Mouse (Mus musculus) MN1 (cell line): ENCODE measurements around the gene Parp3.

ENCODE experiments used
- DNase-seq: peaks from one replicate; pipeline ENCODE4 v3.0.0-alpha.2; 2016; ENCODE audit warnings: low spot score

Gene Parp3

DNA sequence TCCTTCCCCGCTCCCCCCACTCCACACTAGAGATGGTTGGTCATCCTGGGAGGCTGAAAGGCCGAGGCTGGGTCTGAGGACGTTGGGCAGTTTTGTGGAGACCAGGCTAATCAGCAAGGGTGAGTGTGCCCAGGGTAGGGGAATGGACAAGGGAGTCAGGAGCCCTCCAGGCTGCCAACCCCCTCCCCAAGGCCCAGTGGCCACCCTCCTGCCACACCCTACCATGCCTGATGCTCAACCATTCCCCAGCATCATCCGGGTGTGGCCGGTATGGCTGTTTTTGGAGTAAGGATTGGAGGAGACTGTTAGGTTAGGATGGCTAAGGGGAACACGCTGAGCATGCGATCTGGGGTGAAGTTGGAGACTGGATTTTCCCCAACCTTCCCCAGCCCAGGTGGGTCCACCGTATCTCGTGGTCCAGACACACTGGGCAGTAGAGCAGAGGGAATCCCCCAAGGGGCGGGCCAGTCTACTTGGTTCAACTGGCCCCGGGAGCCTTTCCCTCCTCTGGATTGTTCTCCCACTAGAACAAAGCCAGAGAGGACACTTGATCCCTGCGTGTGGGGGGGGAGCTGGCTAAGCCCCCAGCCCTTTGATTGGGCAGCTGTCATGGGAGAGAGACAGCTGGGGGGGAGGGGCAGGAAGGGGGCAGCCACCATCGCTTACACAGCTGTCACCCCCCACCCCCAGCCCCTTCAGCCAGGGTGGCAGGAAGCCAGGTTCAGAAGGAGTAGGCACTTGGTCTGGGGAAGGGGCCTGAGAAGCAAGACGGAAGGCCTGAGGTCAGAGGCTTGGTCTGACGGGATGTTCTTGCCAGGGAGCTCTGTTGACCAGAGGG lies 20.2 kb downstream of the Parp3 start:
- no peak for DNase-seq

DNA sequence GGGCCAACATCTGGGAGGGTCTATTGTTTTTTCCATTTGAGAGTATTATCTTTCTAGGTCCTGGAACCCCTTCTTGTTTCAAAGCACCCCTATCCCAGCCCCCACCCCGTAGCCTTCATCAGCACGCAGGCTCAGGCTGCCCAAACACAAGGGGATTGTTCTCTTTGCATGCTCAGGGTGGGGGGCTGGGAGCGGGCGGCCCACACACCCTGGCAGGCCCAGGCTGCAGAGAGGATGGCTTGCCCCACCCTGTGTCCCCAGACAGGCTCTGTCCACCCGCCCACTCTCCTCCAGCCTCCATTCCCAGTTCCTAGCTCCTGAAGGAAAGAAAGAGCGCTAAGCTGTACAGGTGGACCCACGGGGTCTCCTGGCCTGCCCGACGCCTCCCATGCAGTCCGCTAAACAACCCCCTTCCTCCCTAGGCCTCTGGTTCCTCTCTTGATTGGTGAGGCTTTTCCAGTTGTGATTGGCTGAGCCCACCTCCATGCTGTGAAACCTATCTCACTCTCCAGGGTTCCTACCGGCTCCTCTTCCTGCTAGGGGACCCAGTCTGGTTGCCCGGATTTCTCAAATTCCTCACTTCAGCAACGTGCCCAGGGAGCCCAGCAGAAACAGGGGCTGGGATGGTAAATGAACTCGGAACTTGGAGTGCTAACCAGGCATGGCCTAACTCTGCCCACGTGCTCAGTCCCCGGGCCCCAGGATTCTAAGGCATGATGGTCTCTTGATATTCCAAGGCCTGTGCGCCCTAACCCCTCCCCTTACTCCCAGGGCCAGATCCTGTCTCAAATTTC lies 21.7 kb downstream of the Parp3 start:
- DNase-seq, result no peak

DNA sequence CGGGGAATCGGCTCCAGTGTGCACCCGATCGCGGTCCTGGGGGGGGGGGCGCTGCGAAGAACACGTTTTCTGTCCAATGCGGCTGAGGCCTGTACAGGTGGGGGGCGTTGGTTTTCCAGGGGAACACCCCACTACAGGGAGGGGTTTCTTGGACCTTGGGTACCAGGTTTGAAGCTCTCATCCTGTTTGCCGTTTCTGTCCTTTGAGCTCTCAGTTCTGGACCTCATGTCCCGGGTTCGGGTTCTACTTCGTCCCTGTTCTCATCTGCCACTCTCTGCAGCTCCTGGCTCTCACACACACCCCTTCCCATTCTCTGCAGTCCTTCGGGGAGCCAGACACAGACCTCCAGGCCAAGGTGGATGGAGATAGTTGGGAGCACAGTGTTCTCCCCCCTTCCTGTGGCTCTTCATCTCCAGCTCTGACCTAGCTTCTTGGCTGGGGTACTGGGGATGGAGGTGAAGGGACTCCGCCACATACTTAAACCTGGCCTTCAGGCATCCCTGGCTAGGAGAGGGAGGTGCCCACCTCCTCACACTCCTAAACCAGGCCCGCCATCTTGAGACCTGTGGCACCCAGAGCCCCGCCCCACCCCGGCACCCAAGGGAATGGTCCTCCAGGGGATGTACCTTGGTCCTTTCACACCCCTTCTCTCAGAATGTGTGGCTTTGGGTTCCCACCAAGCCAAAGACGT lies 22.5 kb downstream of the Parp3 start:
- peak; percentile 53 for DNase-seq

DNA sequence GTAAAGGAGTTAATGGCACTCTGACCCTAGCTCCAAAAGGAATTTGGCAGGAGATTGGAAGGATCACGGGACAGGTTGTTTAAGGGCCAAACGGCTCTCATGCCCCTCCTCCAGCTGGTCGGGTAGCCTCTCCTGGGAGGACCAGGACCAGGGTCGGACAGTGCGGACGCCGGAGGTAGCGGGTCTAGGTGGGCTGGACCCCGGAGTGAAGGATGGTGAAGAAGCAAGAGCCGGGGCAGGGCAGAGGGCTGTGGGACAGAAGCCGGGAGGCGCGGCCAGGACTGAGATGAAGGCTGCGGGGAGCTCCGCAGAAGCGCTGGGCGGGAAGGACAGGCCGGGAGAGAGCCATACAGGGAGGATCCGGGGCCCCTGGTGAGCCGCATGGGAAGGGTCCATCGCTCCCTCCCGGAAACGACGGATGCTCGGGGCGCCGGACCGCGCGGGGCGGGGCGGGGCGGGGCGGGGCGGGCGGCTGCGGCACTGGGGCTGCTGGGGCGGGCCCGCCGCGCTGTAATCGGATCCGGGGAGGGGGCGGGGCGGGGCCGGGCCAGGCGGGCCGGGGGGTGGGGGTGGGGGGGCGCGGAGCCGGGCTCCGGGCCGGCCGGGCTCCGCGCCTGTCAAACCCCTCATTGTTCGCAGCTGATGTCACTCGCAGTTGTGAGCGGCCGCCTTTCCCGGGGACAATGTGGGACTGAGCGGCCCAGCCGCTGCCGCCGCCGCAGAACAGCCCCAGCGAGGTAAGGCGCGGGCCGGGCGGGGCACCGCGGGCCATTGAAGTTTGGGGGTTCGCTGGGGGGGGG lies 23.3 kb downstream of the Parp3 start, which contains the start of gene Pcbp4:
Gene Pcbp4, plus strand, starts transcription at position 21 of the 800 bp plus-strand sequence.
- DNase-seq, result peak; percentile 83

DNA sequence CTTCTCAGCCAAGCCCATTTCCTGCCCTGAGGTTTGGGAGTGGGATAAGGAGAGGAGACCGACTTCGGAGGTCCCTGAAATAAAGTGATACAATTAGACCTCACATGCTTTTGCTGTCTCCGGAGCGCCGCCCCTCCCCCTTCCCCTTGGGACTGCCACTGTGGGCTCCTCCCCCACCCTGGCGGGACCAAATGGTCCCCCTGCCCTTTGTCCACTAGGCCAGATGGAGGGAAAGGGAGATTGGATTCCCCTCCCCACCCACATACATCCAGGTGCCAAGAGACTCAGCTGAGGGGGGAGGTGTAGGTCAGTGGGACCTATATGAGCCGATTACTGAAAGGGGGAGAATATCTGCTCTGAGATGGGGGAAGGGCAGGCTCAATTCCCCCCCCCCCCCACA lies 23.9 kb downstream of the Parp3 start:
- peak; percentile 79 for DNase-seq

DNA sequence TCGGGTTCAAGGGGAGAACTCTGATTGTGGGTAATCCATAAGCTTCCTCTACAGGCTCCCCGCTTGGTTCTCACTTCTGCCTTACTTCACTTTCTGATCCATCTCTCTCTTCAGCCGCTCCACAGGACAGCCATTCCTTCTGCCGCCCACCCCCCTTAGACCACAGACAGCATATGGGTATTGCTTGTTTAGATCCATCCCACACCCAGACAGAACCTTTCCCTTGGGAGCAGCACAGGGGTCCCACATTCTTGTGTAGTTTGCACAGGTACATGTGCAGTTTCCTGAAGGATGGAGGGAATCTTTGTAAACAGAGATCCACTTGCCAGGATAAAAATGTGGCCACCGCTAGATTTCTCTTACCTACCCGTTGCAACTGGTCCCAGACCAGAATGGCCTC lies 24.4 kb downstream of the Parp3 start:
- DNase-seq, result no peak

DNA sequence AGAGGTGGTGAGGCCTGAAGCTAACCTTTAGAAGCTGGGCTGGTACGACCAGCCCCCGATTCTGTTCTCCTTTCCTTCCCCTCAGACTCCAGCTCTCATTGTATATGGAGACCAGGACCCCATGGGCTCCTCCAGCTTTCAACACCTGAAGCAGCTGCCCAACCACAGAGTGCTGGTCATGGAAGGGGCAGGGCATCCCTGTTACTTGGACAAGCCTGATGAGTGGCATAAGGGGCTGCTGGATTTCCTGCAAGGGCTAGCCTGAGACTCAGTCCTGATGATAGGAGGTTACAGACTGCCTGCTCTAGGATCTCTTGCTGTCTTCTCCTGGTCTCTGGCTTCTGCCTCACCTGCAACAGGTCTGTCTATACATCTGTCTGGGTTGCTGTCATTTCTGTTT lies 24.9 kb downstream of the Parp3 start:
- DNase-seq, result no peak

DNA sequence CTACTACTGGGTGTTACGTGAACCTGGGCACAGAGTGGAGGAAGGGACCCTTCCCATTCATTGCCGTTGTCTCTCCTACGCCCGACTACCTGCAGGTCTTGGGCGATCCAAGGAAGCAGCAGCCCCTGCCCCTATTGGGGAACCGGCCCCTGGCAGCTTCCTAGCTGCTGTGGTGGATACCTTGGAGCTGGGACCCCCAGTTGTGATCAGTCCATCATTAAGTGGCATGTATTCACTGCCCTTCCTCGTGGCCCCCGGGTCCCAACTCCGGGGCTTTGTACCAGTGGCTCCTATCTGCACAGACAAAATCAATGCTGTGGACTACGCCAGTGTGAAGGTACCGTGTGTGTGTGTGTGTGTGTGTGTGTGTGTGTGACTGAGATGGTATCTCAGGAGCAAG lies 25.5 kb downstream of the Parp3 start:
- no peak for DNase-seq

DNA sequence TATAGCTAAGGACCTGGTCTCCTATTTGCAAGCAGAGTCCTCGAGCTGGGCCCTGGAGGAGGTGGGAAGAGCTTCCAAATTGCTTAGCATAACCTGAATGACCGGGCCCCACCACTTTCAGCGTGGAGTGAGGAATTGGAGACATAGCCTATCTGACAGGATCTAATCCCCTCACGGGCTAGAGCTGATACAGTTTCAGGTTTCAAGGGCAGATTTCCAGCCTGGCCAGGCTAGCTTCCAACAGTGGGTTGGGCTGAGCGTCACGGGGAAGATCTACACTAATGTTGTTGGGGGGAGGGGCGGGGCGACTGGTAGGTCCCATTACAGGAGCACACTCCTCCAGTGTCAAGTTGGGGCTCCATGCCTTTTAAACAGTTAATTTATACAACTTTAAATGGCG lies 26.1 kb downstream of the Parp3 start:
- DNase-seq, result peak; percentile 49

DNA sequence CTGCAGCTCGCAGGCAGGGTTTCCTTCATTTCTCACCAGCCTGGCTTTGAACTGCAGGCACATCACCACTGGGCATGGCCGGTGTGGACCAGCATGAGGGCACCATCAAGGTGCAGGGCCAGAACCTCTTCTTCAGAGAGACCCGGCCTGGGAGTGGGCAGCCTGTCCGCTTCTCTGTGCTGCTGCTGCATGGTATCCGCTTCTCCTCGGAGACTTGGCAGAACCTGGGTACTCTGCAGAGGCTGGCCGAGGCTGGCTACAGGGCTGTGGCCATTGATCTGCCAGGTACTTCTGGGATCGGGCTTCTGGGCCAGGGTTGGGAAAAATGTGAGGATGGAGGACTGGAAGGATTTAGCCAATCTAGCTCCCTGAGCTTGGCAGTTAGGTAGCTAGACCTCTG lies 26.8 kb downstream of the Parp3 start:
- DNase-seq, result no peak

DNA sequence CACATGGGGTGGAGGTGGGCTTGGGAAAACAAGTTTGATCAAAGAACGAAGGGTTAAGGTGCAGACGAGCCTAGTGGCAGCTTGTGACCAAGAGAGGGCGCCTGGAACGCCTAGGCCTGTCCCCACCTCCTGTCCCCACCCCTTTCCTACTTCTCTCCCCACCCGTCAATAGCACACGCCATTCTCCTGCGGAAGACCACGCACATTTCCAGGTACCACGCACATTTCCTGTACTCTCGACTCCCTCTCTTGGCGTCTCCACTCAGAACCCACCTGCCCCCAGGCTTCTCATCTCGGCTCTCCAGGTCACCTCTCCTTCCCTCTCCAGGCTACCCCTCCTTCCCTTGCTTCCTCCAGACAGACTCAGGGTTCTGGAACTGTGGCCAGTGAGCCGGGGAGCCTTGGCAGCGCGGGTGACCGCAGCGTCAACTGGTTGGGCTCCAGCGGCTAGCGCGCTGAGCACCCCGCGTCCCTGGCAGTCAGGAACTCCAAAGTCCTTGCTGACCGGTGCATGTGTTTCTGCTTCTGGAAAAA lies 28.2 kb downstream of the Parp3 start:
- DNase-seq, result peak; percentile 77

DNA sequence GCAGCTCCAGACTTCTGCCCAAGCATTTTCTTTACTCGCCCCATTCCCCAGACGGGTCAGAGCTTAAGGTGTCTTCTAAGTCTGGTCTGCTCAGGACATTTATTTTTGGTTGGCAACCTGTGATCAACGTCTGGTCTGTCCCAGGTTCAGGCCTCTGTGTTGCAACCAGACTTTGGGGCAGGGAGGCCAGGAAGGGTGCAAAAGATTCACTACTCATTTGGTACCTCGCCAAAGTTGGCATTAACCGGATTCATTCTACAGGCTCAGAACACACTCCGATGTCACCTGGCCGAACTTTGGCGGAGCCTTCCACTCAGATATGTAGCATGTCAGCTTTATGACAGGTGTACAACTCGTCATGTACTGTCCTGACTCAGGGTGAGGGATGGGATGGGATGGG lies 28.8 kb downstream of the Parp3 start:
- DNase-seq, result no peak

DNA sequence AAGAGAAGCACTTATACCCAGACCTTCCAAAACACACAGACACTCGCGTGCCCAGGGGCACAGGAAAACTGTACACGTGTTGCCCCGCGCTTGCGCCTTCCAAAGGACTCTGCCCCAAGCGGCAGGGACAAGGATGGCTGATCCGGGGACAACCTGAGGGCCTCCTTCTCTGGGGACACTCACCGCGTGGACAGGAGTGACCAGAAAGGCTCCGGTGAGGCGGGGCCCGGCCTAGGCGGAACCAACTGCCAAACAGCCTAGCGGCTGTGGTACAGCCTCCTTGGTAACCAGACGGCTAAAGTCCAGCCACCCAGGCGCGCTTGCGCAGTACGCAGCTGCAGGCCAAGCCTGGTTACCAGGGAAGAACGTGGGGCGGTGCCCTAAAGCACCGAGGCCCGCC lies 29.4 kb downstream of the Parp3 start, which contains the start of the genes Abhd14b and Abhd14a:
Gene Abhd14b, plus strand, starts transcription at position 112 of the 400 bp plus-strand sequence.
Gene Abhd14a, minus strand, starts transcription at position 331 of the 400 bp plus-strand sequence.
- peak; percentile 96 for DNase-seq

DNA sequence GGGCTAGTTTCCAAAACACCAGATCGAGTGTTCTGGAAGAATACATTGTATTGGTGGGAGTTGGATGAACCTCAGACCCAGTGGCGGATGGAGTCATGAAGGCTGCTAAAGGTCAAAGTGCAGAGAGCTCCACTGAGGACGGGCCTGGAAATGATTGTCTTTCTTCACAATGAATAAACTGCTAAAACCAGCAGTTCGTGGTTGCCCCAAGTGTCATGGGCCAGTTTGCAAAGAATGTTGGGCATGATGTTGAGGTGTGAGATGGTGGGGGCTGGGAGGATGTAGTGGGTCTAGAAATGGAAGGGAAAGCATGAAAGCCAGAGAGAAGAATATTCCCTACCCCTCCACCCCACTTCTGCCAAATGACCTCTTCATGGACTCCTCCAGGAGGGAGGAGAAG lies 31.9 kb downstream of the Parp3 start:
- DNase-seq, result no peak

DNA sequence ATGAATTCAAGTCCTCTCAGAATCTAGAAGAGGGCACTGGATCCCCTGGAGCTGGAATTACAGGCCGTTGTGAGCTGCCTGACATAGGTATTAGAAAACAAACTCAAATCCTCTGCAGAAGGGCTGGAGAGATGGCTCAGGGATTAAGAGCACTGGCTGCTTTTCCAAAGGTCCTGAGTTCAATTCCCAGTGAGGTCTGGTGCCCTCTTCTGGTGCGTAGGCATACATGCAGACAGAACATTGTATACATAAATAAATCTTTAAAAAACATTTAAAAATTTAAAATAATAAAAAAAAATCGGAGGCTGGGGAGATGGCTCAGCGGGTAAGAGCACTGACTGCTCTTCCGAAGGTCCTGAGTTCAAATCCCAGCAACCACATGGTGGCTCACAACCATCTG lies 34.1 kb downstream of the Parp3 start:
- DNase-seq, result no peak

DNA sequence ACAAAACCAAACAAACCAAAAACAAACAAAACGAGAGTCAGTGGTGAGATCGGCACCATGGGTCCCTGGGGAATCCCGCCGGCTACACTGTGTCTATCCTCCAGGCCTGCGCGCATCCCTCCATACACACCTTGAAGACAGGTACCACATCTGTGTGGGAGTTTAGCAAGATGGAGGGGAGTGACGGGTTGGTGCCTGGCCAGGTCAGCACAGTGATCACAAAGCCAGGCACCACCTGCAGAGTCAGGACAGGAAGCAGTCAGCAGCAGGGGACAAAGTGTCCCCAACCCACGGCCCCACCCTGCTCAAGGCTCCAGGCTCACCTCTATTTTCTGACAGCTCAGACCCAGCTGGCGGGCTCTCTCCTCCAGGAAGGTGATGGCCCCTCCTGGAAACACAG lies 40.2 kb downstream of the Parp3 start:
- DNase-seq, result no peak

DNA sequence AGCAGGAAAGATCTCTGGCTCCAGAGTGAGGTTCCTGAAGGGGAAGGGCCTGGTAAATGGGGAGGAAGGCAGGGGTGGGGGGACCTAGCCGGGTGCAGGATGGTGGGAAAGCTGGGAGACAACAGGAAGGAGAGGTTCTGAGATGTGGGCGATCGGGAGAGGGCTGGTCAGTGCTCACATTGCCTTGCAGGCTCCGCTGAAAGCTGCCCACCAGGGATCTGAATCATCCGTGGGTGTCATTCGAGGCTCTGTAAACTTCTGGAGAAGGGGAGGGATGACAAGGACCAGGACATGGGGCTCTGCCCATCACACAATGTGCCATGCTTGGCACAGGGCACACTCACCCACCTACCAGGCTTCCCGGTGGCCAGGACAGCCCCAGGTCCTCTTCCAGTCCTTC lies 43.4 kb downstream of the Parp3 start:
- DNase-seq, result no peak

DNA sequence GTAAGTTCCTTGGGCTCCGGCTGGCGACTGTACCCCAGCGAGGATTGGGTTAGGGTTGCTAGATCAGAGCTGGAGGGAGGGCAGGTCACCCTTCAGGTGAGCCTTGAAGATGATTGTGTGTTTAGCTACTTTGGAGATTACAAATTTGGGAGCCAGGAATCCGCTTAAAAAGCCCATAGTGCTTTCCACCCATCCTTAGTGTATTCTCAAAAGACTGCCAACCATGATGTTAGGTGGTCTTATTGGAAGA lies 46.8 kb downstream of the Parp3 start:
- DNase-seq, result no peak

DNA sequence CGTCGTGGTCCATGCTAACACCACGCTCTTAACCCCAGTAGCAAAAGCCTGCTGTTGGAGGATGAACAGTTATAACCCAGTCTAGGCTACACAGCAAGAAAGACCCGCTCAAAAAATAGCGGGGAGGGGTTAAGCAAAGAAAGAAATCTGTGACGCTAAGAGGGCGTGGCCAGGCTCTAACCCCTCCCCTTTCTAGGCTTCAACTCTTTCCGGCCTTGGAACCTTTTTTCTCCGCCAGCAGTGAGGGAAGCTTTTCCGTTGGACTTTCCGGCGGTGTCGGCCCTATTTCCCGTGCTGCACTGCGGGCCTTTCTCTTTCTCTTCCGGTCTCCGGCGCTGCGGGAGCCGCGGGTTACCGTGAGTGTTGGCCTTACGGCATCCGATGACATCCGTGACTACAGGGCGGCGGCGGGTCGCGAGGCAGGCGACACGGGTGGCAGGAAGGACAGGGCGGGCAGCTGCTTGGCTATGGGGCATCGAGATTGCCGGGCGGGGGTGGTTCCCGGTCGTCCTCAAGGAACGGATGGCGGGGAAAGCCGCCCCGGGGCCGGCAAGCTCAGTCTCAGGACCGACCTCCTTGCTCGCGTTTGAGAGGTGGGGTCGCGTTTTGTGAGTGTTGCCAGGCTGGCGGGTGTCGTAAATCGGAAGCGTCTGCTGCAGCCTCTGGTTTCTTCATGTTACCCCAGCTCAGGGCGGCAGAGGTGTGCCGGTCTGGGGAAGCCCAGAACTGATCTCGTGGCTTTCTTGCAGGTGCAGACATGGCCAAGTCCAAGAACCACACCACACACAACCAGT lies 47.3 kb downstream of the Parp3 start, which contains the start of gene Rpl29:
Gene Rpl29, plus strand, starts transcription at position 234 of the 794 bp plus-strand sequence.
- DNase-seq, result peak; percentile 94

DNA sequence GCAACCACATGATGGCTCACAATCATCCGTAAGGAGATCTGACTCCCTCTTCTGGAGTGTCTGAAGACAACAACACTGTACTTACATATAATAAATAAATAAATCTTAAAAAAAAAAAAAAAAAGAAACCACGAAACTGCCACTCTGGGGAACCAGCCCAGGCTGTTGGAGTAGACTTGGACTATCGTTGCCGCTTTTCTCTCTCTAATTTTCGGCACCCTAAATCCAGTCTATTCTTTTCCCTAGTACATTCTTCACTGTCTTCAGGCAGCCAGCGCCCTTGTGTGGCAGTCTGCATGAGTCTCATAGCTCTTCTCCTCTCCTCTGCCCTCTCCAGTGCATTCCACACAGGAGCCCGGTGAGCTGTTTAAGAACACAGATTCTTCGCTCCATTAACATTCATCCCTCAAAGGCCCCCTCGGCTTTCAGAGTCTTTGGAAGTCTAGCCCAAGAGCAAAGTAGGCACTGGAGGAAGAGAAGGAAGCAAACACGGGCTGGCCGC lies 48.0 kb downstream of the Parp3 start:
- DNase-seq, result no peak

DNA sequence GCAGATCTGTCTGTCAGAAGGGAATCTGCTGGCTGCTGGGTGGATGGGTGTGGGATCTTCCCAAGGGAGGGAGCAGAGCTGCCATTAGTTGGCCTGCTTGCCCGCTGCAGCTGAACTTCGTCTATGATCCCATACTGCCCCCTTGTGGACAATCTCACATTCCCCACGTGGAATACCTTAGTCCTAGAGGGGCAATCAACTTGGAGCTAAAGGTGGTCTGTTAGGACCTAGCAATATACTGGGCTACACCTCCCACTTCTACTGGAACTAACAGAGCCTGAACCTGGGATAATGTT lies 54.9 kb downstream of the Parp3 start:
- DNase-seq, result peak; percentile 88
